Mouse (Mus musculus) limb, embryonic 10.5 days (tissue): ENCODE measurements at regions not wholly inside any gene's neighbourhood (a gene's known extent, or its start where the extent isn't known, plus 50 kb on each side); places are given as distances from the start of the nearest gene placed in this dataset.
A peak's percentile ranks its signal among the peaks of the same experiment; 100 is the strongest.

Experiments used
- DNase-seq: peaks from one replicate; pipeline ENCODE4 v3.0.0-alpha.2; 2017; ENCODE audit warnings: low spot score
- H3K27ac ChIP-seq: fragments of 300-500 bp; sonication (generic); 2 replicates; pipeline ENCODE4 v1.5.1; 2016; ENCODE audit warnings: mild to moderate bottlenecking
- H3K27me3 ChIP-seq: fragments of 300-500 bp; sonication (generic); 2 replicates; pipeline ENCODE4 v1.6.1; 2016; ENCODE audit warnings: low read depth, mild to moderate bottlenecking; ENCODE audit not compliant: poor library complexity, severe bottlenecking
- H3K36me3 ChIP-seq: fragments of 300-500 bp; sonication (generic); 2 replicates; pipeline ENCODE4 v1.6.1; 2016; ENCODE audit warnings: mild to moderate bottlenecking, moderate library complexity
- H3K4me1 ChIP-seq: fragments of 300-500 bp; sonication (generic); 2 replicates; pipeline ENCODE4 v1.6.1; 2016
- H3K4me3 ChIP-seq: fragments of 300-500 bp; sonication (generic); 2 replicates; pipeline ENCODE4 v1.5.1; 2016; ENCODE audit warnings: mild to moderate bottlenecking, moderate library complexity
- H3K9me3 ChIP-seq: fragments of 300-500 bp; sonication (generic); replicated peaks from 2 replicates; pipeline ENCODE4 v1.6.1; 2016; ENCODE audit warnings: mild to moderate bottlenecking
- WGBS: fragments of 180-500 bp; shearing (Covaris S2); methylation state at CpG from one replicate; pipeline ENCODE4 v1.1.7; 2016; 5-methylcytosine and 5-hydroxymethylcytosine counted together

- Histone ChIP-seq H3K4me3 (no peak overlapping the region), H3K27ac (peak overlapping the region; percentile 14; the same call in 1 of the 2 replicates), H3K9me3 (no peaks in the 10 kb centered on the region), H3K4me1 (peaks cover 41% of the 10 kb centered on the region), H3K27me3 (peaks cover 38% of the 10 kb centered on the region), H3K36me3 (no peaks in the 10 kb centered on the region)
- no peak for DNase-seq
- WGBS: 87% methylated on average over 6 of the region's 6 CpGs
Observed at GRCm38 (mm10) chr14:25312814-25313426, 146.1 kb upstream of the Zmiz1 start.

DNA sequence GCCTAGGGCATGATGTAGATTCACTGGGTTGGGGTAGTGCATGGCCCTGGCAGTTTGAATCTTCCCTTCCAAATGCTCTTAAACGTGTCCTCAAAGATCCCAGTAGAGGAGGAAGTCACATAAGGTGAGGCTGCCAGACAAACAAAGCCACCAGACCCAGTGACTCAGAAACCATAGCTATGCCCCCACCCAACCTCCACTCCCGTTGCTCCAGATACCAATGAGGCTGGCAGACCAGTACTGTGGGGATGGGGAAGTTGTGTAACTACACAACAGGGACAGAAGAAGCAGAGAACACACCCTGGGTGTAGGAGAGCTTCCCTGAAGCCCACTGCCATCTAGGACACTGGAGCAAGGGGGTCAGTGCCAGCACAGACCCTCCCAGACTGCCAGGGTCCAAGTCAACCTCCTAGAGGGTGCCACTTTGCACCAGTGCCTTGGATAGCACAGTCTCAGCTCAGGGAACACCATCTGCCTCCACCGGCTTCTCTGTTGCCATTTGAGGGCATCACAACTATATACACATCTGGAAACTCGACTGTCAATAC is 145.2 kb upstream of the Zmiz1 start:
- Histone ChIP-seq H3K9me3 (no peaks in the 10 kb centered on the region), H3K27ac (0 out of 2 replicates have a peak overlapping the region, but pooled peaks have one; percentile 58), H3K4me1 (peaks cover 47% of the 10 kb centered on the region), H3K36me3 (no peaks in the 10 kb centered on the region), H3K27me3 (peaks cover 44% of the 10 kb centered on the region), H3K4me3 (no peak overlapping the region)
- DNase-seq: no peak
- WGBS: 75% methylated on average over 4 of the region's 4 CpGs

DNA sequence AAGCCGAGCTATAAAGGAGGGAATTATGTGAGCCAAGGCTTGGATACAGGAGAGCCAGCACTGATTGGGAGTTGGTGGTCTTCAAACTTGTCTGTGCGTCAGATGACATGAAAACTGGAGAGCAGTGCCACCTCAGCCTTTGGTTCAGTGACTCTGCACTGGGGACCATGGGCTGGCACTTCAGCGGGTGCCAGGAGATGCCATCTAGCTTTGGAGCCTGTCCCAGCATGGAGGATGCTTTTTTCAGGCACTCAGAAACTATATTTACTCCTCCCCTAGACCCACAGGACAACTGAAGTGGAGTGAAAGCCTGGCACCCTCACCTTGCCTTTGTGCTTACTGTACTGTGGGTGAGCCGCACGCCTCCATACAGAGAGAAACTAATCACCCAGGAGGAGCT is 142.5 kb upstream of the Zmiz1 start:
- 97% methylated on average over 5 of the region's 5 CpGs for WGBS
- peaks cover 51% of the 10 kb centered on the region for H3K27me3 ChIP-seq
- no peak overlapping the region for H3K27ac ChIP-seq
- H3K9me3 ChIP-seq: no peaks in the 10 kb centered on the region
- no peak overlapping the region for H3K4me3 ChIP-seq
- DNase-seq: no peak
- H3K36me3 ChIP-seq: no peaks in the 10 kb centered on the region
- peaks cover 55% of the 10 kb centered on the region for H3K4me1 ChIP-seq

- peak overlapping the region; percentile 89 for H3K27ac ChIP-seq
- 9% methylated on average over 37 of the region's 37 CpGs for WGBS
- H3K9me3 ChIP-seq: no peaks in the 10 kb centered on the region
- peak; percentile 76 for DNase-seq
- peaks cover 51% of the 10 kb centered on the region for H3K27me3 ChIP-seq
- peaks cover 56% of the 10 kb centered on the region for H3K4me1 ChIP-seq
- no peaks in the 10 kb centered on the region for H3K36me3 ChIP-seq
- peak overlapping the region; percentile 41 for H3K4me3 ChIP-seq
Observed at GRCm38 (mm10) chr14:25317680-25318471, 141.1 kb upstream of the Zmiz1 start.

- Histone ChIP-seq H3K9me3 (no peaks in the 10 kb centered on the region), H3K4me3 (no peak overlapping the region), H3K27me3 (peaks cover 42% of the 10 kb centered on the region), H3K36me3 (no peaks in the 10 kb centered on the region), H3K4me1 (peaks cover 66% of the 10 kb centered on the region), H3K27ac (peak overlapping the region; percentile 89; the same call in 1 of the 2 replicates)
- DNase-seq: no peak
- 70% methylated on average over 12 of the region's 12 CpGs for WGBS
Observed at GRCm38 (mm10) chr14:25318909-25319308, 140.1 kb upstream of the Zmiz1 start.

DNA sequence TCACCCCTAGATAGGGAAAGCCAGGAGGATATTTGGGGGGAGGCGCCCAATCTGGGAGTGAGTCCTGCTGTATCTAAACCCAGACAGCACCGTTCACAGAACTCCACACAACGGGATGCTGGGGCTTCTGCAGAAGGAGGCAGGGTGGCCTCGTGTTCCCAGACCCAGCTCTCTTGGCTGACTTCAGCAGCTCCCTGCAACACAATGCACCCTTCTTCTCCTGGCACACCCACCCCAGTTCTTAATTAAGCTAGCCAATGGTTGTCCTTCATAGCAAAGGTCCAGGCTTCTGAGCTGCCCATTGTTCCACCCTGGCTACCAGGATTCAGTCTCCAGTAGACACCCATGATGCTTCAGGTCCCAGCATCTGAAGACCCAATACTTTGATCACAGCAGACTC is 138.8 kb upstream of the Zmiz1 start:
- H3K4me1 ChIP-seq: peaks cover 70% of the 10 kb centered on the region
- no peaks in the 10 kb centered on the region for H3K36me3 ChIP-seq
- H3K27me3 ChIP-seq: peaks cover 39% of the 10 kb centered on the region
- peak overlapping the region; percentile 73 for H3K27ac ChIP-seq
- no peak for DNase-seq
- no peak overlapping the region for H3K4me3 ChIP-seq
- no peaks in the 10 kb centered on the region for H3K9me3 ChIP-seq
- 79% methylated on average over 4 of the region's 4 CpGs for WGBS

DNA sequence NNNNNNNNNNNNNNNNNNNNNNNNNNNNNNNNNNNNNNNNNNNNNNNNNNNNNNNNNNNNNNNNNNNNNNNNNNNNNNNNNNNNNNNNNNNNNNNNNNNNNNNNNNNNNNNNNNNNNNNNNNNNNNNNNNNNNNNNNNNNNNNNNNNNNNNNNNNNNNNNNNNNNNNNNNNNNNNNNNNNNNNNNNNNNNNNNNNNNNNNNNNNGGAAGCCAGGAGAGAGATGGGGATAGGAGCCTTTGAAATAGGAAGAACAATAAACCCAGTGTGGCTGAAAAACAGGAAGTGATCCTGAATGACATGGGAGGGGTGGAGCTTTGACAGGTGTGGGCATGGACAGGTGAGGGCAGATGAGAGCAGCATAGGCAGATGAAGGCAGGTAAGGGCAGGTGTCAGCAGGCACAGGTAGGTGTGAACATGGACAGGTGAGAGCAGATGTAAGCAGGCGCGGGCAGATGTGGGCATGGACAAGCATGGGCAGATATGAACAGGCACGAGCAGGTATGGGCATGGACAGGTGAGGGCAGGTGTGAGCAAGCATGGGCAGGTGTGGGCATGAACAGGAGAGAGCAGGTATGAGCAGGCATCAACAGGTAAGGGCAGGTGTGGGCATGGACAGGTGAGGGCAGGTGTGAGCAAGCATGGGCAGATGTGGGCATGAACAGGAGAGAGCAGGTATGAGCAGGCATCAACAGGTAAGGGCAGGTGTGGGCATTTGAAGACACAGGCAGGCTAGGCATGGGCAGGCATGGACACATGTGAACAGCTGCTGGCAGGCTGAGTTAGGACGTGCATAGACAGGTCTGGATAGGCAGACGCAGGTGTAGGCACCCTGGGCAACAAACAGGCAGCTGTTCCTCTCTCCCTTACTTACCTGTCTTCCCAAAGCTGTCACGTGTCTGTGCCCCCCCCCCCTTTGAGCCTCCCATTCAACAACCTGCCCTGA is 135.2 kb upstream of the Zmiz1 start:
- Histone ChIP-seq H3K27ac (peak overlapping the region; percentile 43), H3K4me3 (no peak overlapping the region), H3K4me1 (peaks cover 57% of the 10 kb centered on the region), H3K27me3 (peaks cover 6% of the 10 kb centered on the region), H3K36me3 (no peaks in the 10 kb centered on the region), H3K9me3 (no peaks in the 10 kb centered on the region)
- no peak for DNase-seq
- WGBS: 90% methylated on average over 6 of the region's 6 CpGs

GRCm38 (mm10) chr14:25325887-25326286 is 133.1 kb upstream of the Zmiz1 start:
- Histone ChIP-seq H3K27ac (no peak overlapping the region), H3K9me3 (no peaks in the 10 kb centered on the region), H3K4me3 (no peak overlapping the region), H3K4me1 (peaks cover 37% of the 10 kb centered on the region), H3K27me3 (no peaks in the 10 kb centered on the region), H3K36me3 (no peaks in the 10 kb centered on the region)
- WGBS: 83% methylated on average over 3 of the region's 3 CpGs
- no peak for DNase-seq

DNA sequence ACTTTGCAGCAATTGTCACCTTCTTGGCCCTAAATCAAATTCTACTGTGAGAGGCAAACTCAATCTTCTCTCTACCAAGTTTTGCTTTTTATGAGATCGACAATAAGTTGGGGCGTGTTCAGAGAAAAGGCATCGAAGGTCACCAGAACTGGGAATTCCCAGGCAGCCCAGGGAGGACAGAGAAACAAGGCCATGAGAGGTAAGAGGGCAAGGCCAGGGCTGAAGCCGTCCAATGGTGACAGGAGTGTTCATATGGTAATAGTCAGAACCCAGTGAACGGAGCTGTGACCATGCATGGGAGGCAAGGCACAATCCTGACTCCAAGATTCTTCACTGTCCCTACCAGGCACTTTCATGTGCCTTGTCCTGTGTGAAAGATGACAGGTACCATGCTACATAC is 130.8 kb upstream of the Zmiz1 start:
- no peaks in the 10 kb centered on the region for H3K27me3 ChIP-seq
- H3K27ac ChIP-seq: peak overlapping the region; percentile 33; the same call in 1 of the 2 replicates
- DNase-seq: no peak

GRCm38 (mm10) chr14:25334186-25334585 is 124.8 kb upstream of the Zmiz1 start:
- WGBS: 95% methylated on average over 2 of the region's 2 CpGs
- Histone ChIP-seq H3K4me1 (peaks cover 23% of the 10 kb centered on the region), H3K27ac (no peak overlapping the region), H3K36me3 (no peaks in the 10 kb centered on the region), H3K27me3 (no peaks in the 10 kb centered on the region), H3K4me3 (no peak overlapping the region), H3K9me3 (no peaks in the 10 kb centered on the region)
- no peak for DNase-seq

More for the DNA sequence above, 130.8 kb upstream of the Zmiz1 start:
- H3K4me3 ChIP-seq: no peak overlapping the region
- H3K4me1 ChIP-seq: peaks cover 21% of the 10 kb centered on the region
- no peaks in the 10 kb centered on the region for H3K9me3 ChIP-seq
- 87% methylated on average over 5 of the region's 5 CpGs for WGBS
- no peaks in the 10 kb centered on the region for H3K36me3 ChIP-seq

GRCm38 (mm10) chr14:25336875-25337274 is 122.1 kb upstream of the Zmiz1 start:
- Histone ChIP-seq H3K4me1 (peaks cover 47% of the 10 kb centered on the region), H3K27me3 (no peaks in the 10 kb centered on the region), H3K27ac (no peak overlapping the region), H3K36me3 (no peaks in the 10 kb centered on the region), H3K9me3 (no peaks in the 10 kb centered on the region), H3K4me3 (no peak overlapping the region)
- no peak for DNase-seq
- WGBS: 90% methylated on average over 1 of the region's 1 CpGs

DNA sequence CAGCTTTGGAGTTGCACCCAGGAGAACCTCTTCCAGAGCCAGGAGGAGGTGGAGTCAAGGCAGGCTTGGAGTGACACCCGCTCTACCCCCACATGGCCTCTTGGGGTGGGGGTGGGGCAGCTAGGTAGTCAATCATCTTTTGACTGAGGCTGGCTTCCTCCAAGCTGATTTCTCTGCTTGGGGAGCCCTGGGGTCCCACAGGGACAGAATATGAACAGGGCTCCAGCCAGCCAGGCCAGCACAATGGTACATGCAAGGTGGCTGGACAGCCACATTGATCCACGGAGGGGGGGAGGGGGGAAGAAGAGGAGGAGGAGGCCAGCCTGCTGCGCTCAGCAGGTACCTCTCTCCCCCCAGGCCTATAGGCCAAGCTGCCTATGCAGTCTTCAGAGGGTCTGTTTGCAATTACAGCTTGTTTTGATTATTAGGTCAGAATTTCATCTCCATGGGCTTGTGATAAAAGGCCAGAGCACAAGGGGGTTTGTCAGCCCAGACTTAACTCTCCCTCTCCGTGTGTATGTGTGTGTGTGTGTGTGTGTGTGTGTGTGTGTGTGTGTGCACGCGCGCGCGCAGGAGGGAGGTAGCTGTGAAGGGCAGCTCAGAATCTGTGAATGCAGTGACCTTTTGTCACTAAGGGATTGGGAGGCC is 120.5 kb upstream of the Zmiz1 start:
- Histone ChIP-seq H3K4me3 (no peak overlapping the region), H3K27me3 (no peaks in the 10 kb centered on the region), H3K9me3 (no peaks in the 10 kb centered on the region), H3K27ac (peak overlapping the region; percentile 79), H3K36me3 (no peaks in the 10 kb centered on the region), H3K4me1 (peaks cover 63% of the 10 kb centered on the region)
- WGBS: 20% methylated on average over 6 of the region's 9 CpGs
- DNase-seq: peak; percentile 68
